Mouse (Mus musculus) testis, adult 2 months (tissue): Measurements from ENCODE around the gene Vps52. TPM values are rescaled to one million over a fixed set of nuclear protein-coding genes. Genes with fewer than 3 reads are reported as not detected.

ENCODE experiments used
- H3K27ac ChIP-seq: fragments of 200-500 bp; 2 replicates; pipeline ENCODE4 v1.5.1; 2012; ENCODE audit warnings: low read depth, low read length; ENCODE audit not compliant: control insufficient read depth, insufficient read depth
- H3K27me3 ChIP-seq: fragments of 200-500 bp; 2 replicates; pipeline ENCODE4 v1.6.1; 2012; ENCODE audit warnings: mild to moderate bottlenecking, low read length, moderate library complexity; ENCODE audit not compliant: control insufficient read depth, insufficient read depth
- H3K36me3 ChIP-seq: fragments of 200-500 bp; 2 replicates; pipeline ENCODE4 v1.6.1; 2012; ENCODE audit warnings: mild to moderate bottlenecking, low read length; ENCODE audit not compliant: control insufficient read depth, insufficient read depth
- H3K4me1 ChIP-seq: fragments of 200-500 bp; 2 replicates; pipeline ENCODE4 v1.6.1; 2012; ENCODE audit warnings: low read length; ENCODE audit not compliant: control insufficient read depth, insufficient read depth
- H3K4me3 ChIP-seq: fragments of 200-500 bp; 2 replicates; pipeline ENCODE4 v1.5.1; 2012; ENCODE audit warnings: low read depth, mild to moderate bottlenecking, low read length, moderate library complexity, mixed read lengths; ENCODE audit not compliant: control insufficient read depth
- CTCF ChIP-seq: fragments of 200-500 bp; IDR thresholded peaks from 2 replicates; pipeline ENCODE4 v1.5.1; 2012; ENCODE audit warnings: low read depth, mild to moderate bottlenecking, inconsistent platforms, low read length, moderate library complexity; ENCODE audit not compliant: control insufficient read depth, insufficient read depth, insufficient replicate concordance
- POLR2A ChIP-seq: fragments of 200-500 bp; IDR thresholded peaks from 2 replicates; pipeline ENCODE4 v1.6.1; 2012; ENCODE audit warnings: low read depth, mild to moderate bottlenecking, inconsistent platforms, low read length, moderate library complexity; ENCODE audit not compliant: control insufficient read depth
- polyA plus RNA-seq: library from polyadenylated mRNA; depleted of rRNA; stranded (reverse); fragments of >200 nt; gene quantifications from 2 replicates; pipeline ENCODE4 v1.2.3, GENCODE M21; 2012

Vps52 gene
- polyA plus RNA-seq, 1 experiment = 45.7 TPM

- H3K36me3 ChIP-seq = no peaks in the 10 kb centered on the region
These were observed 24.3 kb upstream of the Vps52 start for GRCm38 (mm10) chr17:33931159-33931866.

GRCm38 (mm10) chr17:33931947-33932346 lies 23.7 kb upstream of the Vps52 start:
- Histone ChIP-seq H3K4me3 (no peak overlapping the region), H3K4me1 (peaks cover 10% of the 10 kb centered on the region), H3K36me3 (no peaks in the 10 kb centered on the region), H3K27me3 (no peaks in the 10 kb centered on the region), H3K27ac (no peak overlapping the region)
- TF ChIP-seq POLR2A (no peak), CTCF (no peak)

More at GRCm38 (mm10) chr17:33931159-33931866, 24.3 kb upstream of the Vps52 start:
- peaks cover 10% of the 10 kb centered on the region for H3K4me1 ChIP-seq
- no peak for TF ChIP-seq POLR2A
- TF ChIP-seq CTCF = no peak
- no peaks in the 10 kb centered on the region for H3K27me3 ChIP-seq
- H3K27ac ChIP-seq = no peak overlapping the region
- H3K4me3 ChIP-seq = peak overlapping the region; percentile 82

- Histone ChIP-seq H3K27ac (no peak overlapping the region), H3K27me3 (no peaks in the 10 kb centered on the region), H3K4me3 (no peak overlapping the region), H3K36me3 (no peaks in the 10 kb centered on the region), H3K4me1 (peaks cover 10% of the 10 kb centered on the region)
- TF ChIP-seq POLR2A (no peak), CTCF (no peak)
These were observed 23.2 kb upstream of the Vps52 start for GRCm38 (mm10) chr17:33932448-33932847.

GRCm38 (mm10) chr17:33932970-33933369 lies 22.6 kb upstream of the Vps52 start:
- Histone ChIP-seq H3K4me1 (peaks cover 10% of the 10 kb centered on the region), H3K27me3 (no peaks in the 10 kb centered on the region), H3K27ac (no peak overlapping the region), H3K4me3 (no peak overlapping the region), H3K36me3 (no peaks in the 10 kb centered on the region)
- TF ChIP-seq CTCF (no peak), POLR2A (no peak)

GRCm38 (mm10) chr17:33935422-33936055 lies 20.1 kb upstream of the Vps52 start:
- Histone ChIP-seq H3K36me3 (no peaks in the 10 kb centered on the region), H3K27ac (no peak overlapping the region), H3K27me3 (no peaks in the 10 kb centered on the region), H3K4me1 (peaks cover 20% of the 10 kb centered on the region), H3K4me3 (no peak overlapping the region)
- no peak for TF ChIP-seq CTCF
- TF ChIP-seq POLR2A = no peak

- Histone ChIP-seq H3K27ac (no peak overlapping the region), H3K36me3 (no peaks in the 10 kb centered on the region), H3K4me3 (no peak overlapping the region), H3K27me3 (no peaks in the 10 kb centered on the region), H3K4me1 (peaks cover 18% of the 10 kb centered on the region)
- TF ChIP-seq CTCF (no peak), POLR2A (no peak)
These were observed 18.6 kb upstream of the Vps52 start for GRCm38 (mm10) chr17:33936993-33937392.

GRCm38 (mm10) chr17:33938783-33939182 lies 16.8 kb upstream of the Vps52 start:
- no peaks in the 10 kb centered on the region for H3K36me3 ChIP-seq
- H3K4me3 ChIP-seq = peak overlapping the region; percentile 98
- no peak for TF ChIP-seq POLR2A
- no peak for TF ChIP-seq CTCF

More at GRCm38 (mm10) chr17:33938783-33939182, 16.8 kb upstream of the Vps52 start:
- Histone ChIP-seq H3K27me3 (no peaks in the 10 kb centered on the region), H3K27ac (no peak overlapping the region), H3K4me1 (peaks cover 18% of the 10 kb centered on the region)
